Mouse (Mus musculus): ENCODE measurements around the gene Wbp1. TPM values are rescaled to one million over a fixed set of nuclear protein-coding genes. Genes with fewer than 3 reads are reported as not detected.

The Wbp1 gene
- polyA plus RNA-seq, 2 experiments: 22.0 to 27.7 TPM

DNA sequence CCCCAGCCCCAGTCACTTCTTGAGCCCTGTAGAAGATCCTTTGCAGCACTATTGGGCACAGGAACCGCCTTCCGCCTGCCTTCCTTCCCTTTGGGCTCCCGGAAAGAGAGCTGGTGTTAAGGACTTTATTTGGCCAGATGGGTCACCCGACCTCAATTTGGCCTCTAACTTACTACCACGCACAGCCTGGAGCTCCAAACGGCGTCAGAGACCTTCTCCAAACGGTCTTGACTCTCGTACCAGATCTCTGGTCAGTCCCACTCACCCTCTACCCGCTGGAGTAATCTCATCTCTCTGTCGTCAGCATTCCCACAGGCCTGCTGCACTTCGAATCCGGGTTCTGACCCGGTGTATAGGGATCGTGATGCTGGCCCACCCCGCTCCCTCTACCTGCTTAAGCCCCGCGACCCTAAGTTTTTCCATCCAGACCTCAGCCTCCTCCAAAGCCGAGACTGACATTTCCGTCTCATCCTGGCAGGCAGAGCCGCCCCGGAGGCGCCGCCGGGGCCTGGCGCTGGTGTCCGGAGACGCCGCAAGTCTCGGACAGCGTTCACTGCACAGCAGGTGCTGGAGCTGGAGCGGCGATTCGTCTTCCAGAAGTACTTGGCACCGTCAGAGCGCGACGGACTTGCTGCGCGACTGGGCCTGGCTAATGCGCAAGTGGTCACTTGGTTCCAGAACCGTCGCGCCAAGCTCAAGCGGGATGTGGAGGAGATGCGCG lies 34.0 kb downstream of the Wbp1 start:
- no peaks in the 10 kb centered on the region for H3K36me3 ChIP-seq (replicated peaks; ENCODE audit: control insufficient read depth, insufficient read depth, low read depth)
- H3K9ac ChIP-seq (replicated peaks): no peak overlapping the region
- 0 out of 4 replicates have a peak overlapping the region, but pooled peaks have one; percentile 2 to 4 for H3K4me3 ChIP-seq (ENCODE audit: insufficient read depth in 1 of 2, low read depth in 2 of 2, low read length in 2 of 2)
- TF ChIP-seq CTCF (IDR thresholded peaks at IDR 0.05; ENCODE audit: low read depth) (no peak), EP300 (IDR thresholded peaks at IDR 0.05; ENCODE audit: low read depth) (no peak)
- 3% methylated on average over 47 of the region's 47 CpGs for WGBS (ENCODE audit: insufficient replicate concordance)
- peak overlapping the region; percentile 16 for H3K4me2 ChIP-seq (ENCODE audit: low read depth)
- no peaks in the 10 kb centered on the region for H3K9me3 ChIP-seq (ENCODE audit: control insufficient read depth, low read length)
- peaks cover 63% of the 10 kb centered on the region for H3K27me3 ChIP-seq (ENCODE audit: control insufficient read depth, insufficient read depth, low read length)
- ATAC-seq (ENCODE audit: insufficient read depth) (no peak), DNase-seq (ENCODE audit: low read depth in 3 of 3, low spot score in 3 of 3) (no peak)
- no peaks in the 10 kb centered on the region; a peak in 1 of 4 replicates for H3K4me1 ChIP-seq (replicated peaks; ENCODE audit: control insufficient read depth in 2 of 2, insufficient read depth in 2 of 2, low read length in 1 of 2)
- H3K27ac ChIP-seq: no peak overlapping the region

DNA sequence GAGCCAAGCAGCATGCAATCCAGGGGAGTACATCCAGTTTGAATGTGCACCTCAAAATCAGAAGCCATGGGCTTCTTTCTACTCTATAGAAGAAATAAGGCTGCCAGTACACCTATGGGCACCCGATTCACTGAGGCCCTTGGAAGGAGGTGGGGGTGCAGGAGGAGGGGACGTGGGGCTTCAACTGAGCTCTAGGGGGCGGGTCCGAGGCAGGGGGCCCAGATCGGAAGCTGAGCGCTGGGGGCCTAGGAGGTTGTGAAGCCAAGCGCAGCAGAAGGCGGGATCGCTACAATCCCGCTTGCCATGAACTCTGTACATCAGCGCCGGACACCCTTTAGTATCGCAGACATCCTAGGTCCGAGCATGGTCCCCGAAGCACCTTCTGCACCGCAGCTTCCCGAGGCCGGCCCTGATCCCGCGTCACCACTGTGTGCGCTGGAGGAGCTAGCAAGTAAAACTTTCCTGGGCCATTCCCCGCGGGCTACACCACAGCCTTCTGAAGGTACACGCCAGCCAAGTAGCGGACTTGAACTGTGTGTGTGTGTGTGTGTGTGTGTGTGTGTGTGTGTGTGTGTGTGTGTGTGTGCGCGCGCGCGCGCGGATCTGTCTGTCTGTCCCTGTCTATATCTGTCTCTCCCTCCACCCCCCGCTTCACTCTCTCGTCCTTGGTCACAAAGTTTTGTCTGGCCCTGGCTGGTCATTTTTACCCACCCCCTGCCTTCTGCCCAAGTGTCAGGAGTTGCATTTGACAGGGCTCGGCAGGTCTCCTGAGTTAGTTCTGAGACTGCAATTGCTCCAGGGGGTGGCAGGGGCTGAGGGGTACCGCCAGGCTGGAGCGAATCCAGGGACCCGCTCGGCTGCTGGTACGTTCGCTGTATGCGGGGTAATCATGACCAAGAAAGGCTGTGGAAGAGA lies 35.0 kb downstream of the Wbp1 start, which contains the start of gene Lbx2:
Gene Lbx2 (plus strand): TSS at position 247 of the 915 bp plus-strand sequence.
- TF ChIP-seq CTCF (IDR thresholded peaks at IDR 0.05; ENCODE audit: low read depth): no peak
- no peak for TF ChIP-seq EP300 (IDR thresholded peaks at IDR 0.05; ENCODE audit: low read depth)
- Histone ChIP-seq H3K9me3 (ENCODE audit: control insufficient read depth, low read length) (no peaks in the 10 kb centered on the region), H3K4me2 (ENCODE audit: low read depth) (peak within 1 kb of the TSS; percentile 38), H3K4me1 (replicated peaks; ENCODE audit: control insufficient read depth in 2 of 2, insufficient read depth in 2 of 2, low read length in 1 of 2) (no peaks in the 10 kb centered on the region; a peak in 1 of 4 replicates), H3K27me3 (ENCODE audit: control insufficient read depth, insufficient read depth, low read length) (peaks cover 63% of the 10 kb centered on the region), H3K27ac (no peak within 1 kb of the TSS), H3K36me3 (replicated peaks; ENCODE audit: control insufficient read depth, insufficient read depth, low read depth) (no peaks in the 10 kb centered on the region), H3K4me3 (ENCODE audit: insufficient read depth in 1 of 2, low read depth in 2 of 2, low read length in 2 of 2) (peak within 1 kb of the TSS in 1 of 2 experiments; percentile 2; a peak in 1 of 4 replicates), H3K9ac (replicated peaks) (no peak within 1 kb of the TSS)
- ATAC-seq (ENCODE audit: insufficient read depth) (no peak), DNase-seq (ENCODE audit: low read depth in 3 of 3, low spot score in 3 of 3) (no peak)
- 2% methylated on average over 42 of the region's 42 CpGs for WGBS (ENCODE audit: insufficient replicate concordance)

DNA sequence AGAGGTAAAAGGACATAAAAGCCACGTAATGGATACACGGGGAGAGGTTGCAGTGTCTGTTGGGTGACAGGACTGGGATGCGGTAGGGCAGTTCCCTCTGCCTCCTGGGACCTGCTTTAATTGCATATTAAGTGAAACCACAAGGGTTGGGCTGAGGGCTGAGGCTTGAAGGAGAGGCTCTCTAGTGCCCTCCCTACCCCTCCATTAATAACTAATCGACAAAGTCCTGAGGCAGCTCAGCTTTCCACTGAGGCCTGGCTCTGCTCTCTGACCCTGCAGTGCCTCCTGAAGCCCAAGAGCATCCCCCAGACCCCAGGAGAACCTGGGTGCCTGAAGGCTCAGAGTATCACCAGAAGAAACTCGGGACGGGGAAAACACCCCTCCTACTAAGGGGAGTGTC lies 36.9 kb downstream of the Wbp1 start:
- H3K4me3 ChIP-seq (ENCODE audit: insufficient read depth in 1 of 2, low read depth in 2 of 2, low read length in 2 of 2): no peak overlapping the region
- no peaks in the 10 kb centered on the region for H3K9me3 ChIP-seq (ENCODE audit: control insufficient read depth, low read length)
- H3K27ac ChIP-seq: no peak overlapping the region
- TF ChIP-seq EP300 (IDR thresholded peaks at IDR 0.05; ENCODE audit: low read depth): no peak
- no peak for TF ChIP-seq CTCF (IDR thresholded peaks at IDR 0.05; ENCODE audit: low read depth)
- H3K4me2 ChIP-seq (ENCODE audit: low read depth): no peak overlapping the region
- ATAC-seq (ENCODE audit: insufficient read depth) (no peak), DNase-seq (ENCODE audit: low read depth in 3 of 3, low spot score in 3 of 3) (no peak)
- WGBS (ENCODE audit: insufficient replicate concordance): 15% methylated on average over 6 of the region's 6 CpGs
- H3K27me3 ChIP-seq (ENCODE audit: control insufficient read depth, insufficient read depth, low read length): peaks cover 58% of the 10 kb centered on the region
- H3K9ac ChIP-seq (replicated peaks): no peak overlapping the region; the same call in 1 of the 2 replicates
- H3K36me3 ChIP-seq (replicated peaks; ENCODE audit: control insufficient read depth, insufficient read depth, low read depth): peaks cover 6% of the 10 kb centered on the region
- H3K4me1 ChIP-seq (replicated peaks; ENCODE audit: control insufficient read depth in 2 of 2, insufficient read depth in 2 of 2, low read length in 1 of 2): peaks cover 0 to 3% of the 10 kb centered on the region in 2 experiments

DNA sequence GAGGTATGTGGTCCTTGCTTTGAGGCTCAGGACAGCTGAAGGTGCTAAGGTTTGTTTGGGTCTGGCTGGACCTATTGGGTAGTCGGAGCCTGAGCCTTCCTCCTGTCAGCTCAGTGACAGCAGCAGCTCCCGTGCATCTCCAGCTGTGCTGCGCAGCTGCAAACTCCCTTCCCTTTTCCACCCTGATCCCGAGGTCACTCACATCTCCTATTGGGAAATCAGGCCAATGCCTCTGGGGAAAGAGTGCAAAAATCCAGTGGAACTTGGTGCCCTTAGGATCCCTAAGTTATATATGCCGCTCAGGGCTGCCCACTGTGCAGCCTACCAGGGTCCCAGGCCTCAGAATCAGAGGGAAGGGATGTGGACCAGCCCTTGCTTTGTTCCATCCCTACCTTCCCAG lies 37.9 kb downstream of the Wbp1 start:
- WGBS (ENCODE audit: insufficient replicate concordance): 39% methylated on average over 5 of the region's 5 CpGs
- no peaks in the 10 kb centered on the region for H3K9me3 ChIP-seq (ENCODE audit: control insufficient read depth, low read length)
- peaks cover 8% of the 10 kb centered on the region in 2 experiments for H3K4me1 ChIP-seq (replicated peaks; ENCODE audit: control insufficient read depth in 2 of 2, insufficient read depth in 2 of 2, low read length in 1 of 2)
- H3K36me3 ChIP-seq (replicated peaks; ENCODE audit: control insufficient read depth, insufficient read depth, low read depth): peaks cover 6% of the 10 kb centered on the region
- no peak overlapping the region for H3K27ac ChIP-seq
- no peak overlapping the region for H3K4me3 ChIP-seq (ENCODE audit: insufficient read depth in 1 of 2, low read depth in 2 of 2, low read length in 2 of 2)
- H3K4me2 ChIP-seq (ENCODE audit: low read depth): no peak overlapping the region
- no peak for TF ChIP-seq EP300 (IDR thresholded peaks at IDR 0.05; ENCODE audit: low read depth)
- no peak overlapping the region for H3K9ac ChIP-seq (replicated peaks)
- peaks cover 51% of the 10 kb centered on the region for H3K27me3 ChIP-seq (ENCODE audit: control insufficient read depth, insufficient read depth, low read length)
- ATAC-seq (ENCODE audit: insufficient read depth) (no peak), DNase-seq (ENCODE audit: low read depth in 3 of 3, low spot score in 3 of 3) (no peak)

DNA sequence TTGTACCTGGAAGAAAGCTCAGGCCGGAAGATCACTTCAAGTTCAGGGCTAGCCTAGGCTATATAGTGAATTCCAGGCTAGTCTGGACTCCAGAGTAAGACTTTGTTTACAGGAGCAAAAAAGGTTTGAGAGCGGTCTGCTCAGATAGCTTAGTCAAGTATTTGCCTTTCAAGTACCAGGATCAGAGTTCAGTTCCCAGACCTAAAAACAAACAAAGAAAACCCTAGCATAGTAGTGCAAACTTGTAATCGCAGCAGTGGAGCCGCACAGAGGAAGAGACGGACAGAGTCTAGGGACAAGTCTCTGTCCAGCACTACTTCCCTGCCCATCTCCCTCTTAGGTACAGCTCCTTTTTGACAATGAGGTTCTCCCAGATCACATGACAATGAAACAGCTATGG lies 41.1 kb downstream of the Wbp1 start:
- ATAC-seq (ENCODE audit: insufficient read depth): no peak
- H3K4me2 ChIP-seq (ENCODE audit: low read depth): peak overlapping the region; percentile 8; the same call in 1 of the 2 replicates
- peaks cover 33% of the 10 kb centered on the region for H3K27me3 ChIP-seq (ENCODE audit: control insufficient read depth, insufficient read depth, low read length)
- no peaks in the 10 kb centered on the region for H3K9me3 ChIP-seq (ENCODE audit: control insufficient read depth, low read length)
- H3K36me3 ChIP-seq (replicated peaks; ENCODE audit: control insufficient read depth, insufficient read depth, low read depth): peaks cover 6% of the 10 kb centered on the region
- peaks cover 8% of the 10 kb centered on the region in 2 experiments for H3K4me1 ChIP-seq (replicated peaks; ENCODE audit: control insufficient read depth in 2 of 2, insufficient read depth in 2 of 2, low read length in 1 of 2)
- no peak overlapping the region for H3K27ac ChIP-seq
- TF ChIP-seq CTCF (IDR thresholded peaks at IDR 0.05; ENCODE audit: low read depth) (no peak), EP300 (IDR thresholded peaks at IDR 0.05; ENCODE audit: low read depth) (no peak)
- H3K4me3 ChIP-seq (ENCODE audit: insufficient read depth in 1 of 2, low read depth in 2 of 2, low read length in 2 of 2): no peak overlapping the region
- 81% methylated on average over 5 of the region's 5 CpGs for WGBS (ENCODE audit: insufficient replicate concordance)
- no peak for DNase-seq (ENCODE audit: low read depth in 3 of 3, low spot score in 3 of 3)
- no peak overlapping the region; the same call in 1 of the 2 replicates for H3K9ac ChIP-seq (replicated peaks)
